Comparison of ENCODE assay signal across 13 mouse cellular contexts in genomic region chr5:74300140-74300539, GRCm38 (mm10).
DNase-seq lines count a peak whose midpoint lies in the region; ATAC-seq and TF ChIP-seq lines count a peak whose summit lies in the region.
"Had no signal": no experiment of that assay in that cellular context is flagged by ENCODE, and none has a peak within 500 bp of the region (broad histone marks: within the 10 kb centered on the region; RNA-seq: fewer than 3 reads in every experiment).

No protein-coding gene starts in this region.

- intact Hi-C loops in heart, postnatal 14 days (cut with DNase I): no loop called here

- H3K27ac ChIP-seq in kidney, postnatal 0 days: no peak overlapping the region
- no peak overlapping the region for H3K27ac ChIP-seq in embryonic facial prominence, embryonic 15.5 days (replicated peaks)
- H3K27ac ChIP-seq: stomach, postnatal 0 days had no signal

- no peaks in the 10 kb centered on the region for H3K9me3 ChIP-seq in kidney, postnatal 0 days (replicated peaks; ENCODE audit: low read length)
- H3K9me3 ChIP-seq in embryonic facial prominence, embryonic 15.5 days (replicated peaks): no peaks in the 10 kb centered on the region
- H3K9me3 ChIP-seq: megakaryocyte, embryonic 14.5 days had no signal

- no peak overlapping the region for H3K4me3 ChIP-seq in kidney, postnatal 0 days (replicated peaks; ENCODE audit: low read depth, low read length)
- no peak overlapping the region for H3K4me3 ChIP-seq in embryonic facial prominence, embryonic 15.5 days (replicated peaks)
- H3K4me3 ChIP-seq: megakaryocyte, embryonic 14.5 days had no signal

- no peak overlapping the region for H3K9ac ChIP-seq in kidney, postnatal 0 days (ENCODE audit: low read depth, low read length)
- H3K9ac ChIP-seq in embryonic facial prominence, embryonic 15.5 days: no peak overlapping the region

- no peak overlapping the region for H3K4me2 ChIP-seq in kidney, postnatal 0 days (ENCODE audit: low read length)
- H3K4me2 ChIP-seq in embryonic facial prominence, embryonic 15.5 days (replicated peaks): no peak overlapping the region

- no peaks in the 10 kb centered on the region for H3K36me3 ChIP-seq in kidney, postnatal 0 days (ENCODE audit: insufficient read depth, low read length)
- H3K36me3 ChIP-seq in embryonic facial prominence, embryonic 15.5 days: no peaks in the 10 kb centered on the region

- no peaks in the 10 kb centered on the region for H3K27me3 ChIP-seq in kidney, postnatal 0 days (ENCODE audit: insufficient read depth, low read length)
- no peaks in the 10 kb centered on the region for H3K27me3 ChIP-seq in embryonic facial prominence, embryonic 15.5 days

- no peak for TF ChIP-seq CTCF in kidney, postnatal 0 days (IDR thresholded peaks at IDR 0.05; ENCODE audit: low read depth)

- DNase-seq in kidney, postnatal 0 days (ENCODE audit: low spot score): peak; percentile 39
- no peak for DNase-seq in kidney, postnatal 14 days
- peak; percentile 7 for DNase-seq in 416B (ENCODE audit: low read depth)
- peak; percentile 33 to 35 for DNase-seq in heart, postnatal 14 days
- DNase-seq in cerebellum, adult 18-20 months: no peak
- DNase-seq in thymus, postnatal 14 days: no peak
- DNase-seq in thymus, postnatal 36 days: no peak
- DNase-seq: cerebellum, postnatal 36 days; liver had no signal

- 29% methylated on average over 4 of the region's 4 CpGs for WGBS in kidney, postnatal 0 days
- 42% methylated on average over 4 of the region's 4 CpGs for WGBS in embryonic facial prominence, embryonic 15.5 days

- no peak for ATAC-seq in kidney, postnatal 0 days (replicated peaks; ENCODE audit: low FRiP score, low read depth)
- peak; percentile 79; the same call in 1 of the 2 replicates for ATAC-seq in embryonic facial prominence, embryonic 15.5 days (ENCODE audit: insufficient number of reproducible peaks, low FRiP score, low TSS enrichment, low read depth)
- ATAC-seq: forebrain, embryonic 14.5 days had no signal

- no peaks in the 10 kb centered on the region; the same call in 1 of the 2 replicates for H3K4me1 ChIP-seq in kidney, postnatal 0 days (replicated peaks; ENCODE audit: insufficient read depth, low read length)
- peaks cover 15% of the 10 kb centered on the region; the same call in 1 of the 2 replicates for H3K4me1 ChIP-seq in embryonic facial prominence, embryonic 15.5 days

Comparison
In these comparisons a context has a peak if more than half of its experiments do, and no peak if none do; other contexts are left out.
1. DNase-seq: peak in kidney, postnatal 0 days (single experiment), 416B (single experiment) and heart, postnatal 14 days (2 of 2); none in kidney, postnatal 14 days (single experiment), cerebellum, adult 18-20 months (0 of 2), thymus, postnatal 14 days (single experiment) and thymus, postnatal 36 days (0 of 2).